Mouse (Mus musculus) forelimb bud, embryonic 11.5 days (tissue): ENCODE measurements around the gene Ksr2.
A peak's percentile ranks its signal among the peaks of the same experiment; 100 is the strongest.
"Not testable (repeated sequence)": the region's sequence is repeated elsewhere in the genome, so short reads cannot be mapped to it uniquely, and the experiment has no call there.

Source experiments
- DNase-seq: peaks from one replicate; pipeline ENCODE4 v3.0.0-alpha.2; 2012; ENCODE audit warnings: low read depth, low spot score

The Ksr2 gene

DNA sequence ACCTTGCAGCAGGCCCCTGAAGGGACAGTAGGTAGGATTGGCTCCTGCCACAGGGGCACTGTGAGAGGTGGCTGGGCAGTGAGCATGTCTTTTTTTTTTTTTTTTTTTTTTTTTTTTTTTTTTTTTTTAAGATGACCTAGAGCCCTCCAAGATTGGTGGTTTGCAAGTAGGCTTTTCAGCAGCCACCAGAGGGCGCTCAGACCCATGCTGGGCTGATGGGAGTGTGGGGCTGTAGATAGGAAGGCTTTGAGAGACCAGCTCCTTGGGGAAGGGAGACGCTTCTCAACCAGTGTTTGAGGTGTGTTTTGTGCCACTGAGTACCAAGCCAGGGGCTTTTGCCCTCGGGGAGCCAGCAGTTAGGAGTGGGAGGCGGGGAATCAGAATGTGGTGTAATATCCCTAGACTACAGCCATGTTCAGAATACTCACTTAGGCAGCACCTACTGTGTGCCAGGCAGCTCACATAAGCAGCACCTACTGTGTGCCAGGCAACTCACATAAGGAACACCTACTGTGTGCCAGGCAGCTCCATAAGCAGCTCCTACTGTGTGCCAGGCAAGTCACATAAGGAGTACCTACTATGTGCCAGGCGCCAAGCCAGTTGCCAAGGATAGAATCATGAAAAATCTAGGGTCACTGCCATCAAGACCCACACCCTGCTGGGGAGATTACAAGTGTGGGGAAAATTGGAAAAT lies 200.7 kb downstream of the Ksr2 start:
- DNase-seq, result peak; percentile 80

DNA sequence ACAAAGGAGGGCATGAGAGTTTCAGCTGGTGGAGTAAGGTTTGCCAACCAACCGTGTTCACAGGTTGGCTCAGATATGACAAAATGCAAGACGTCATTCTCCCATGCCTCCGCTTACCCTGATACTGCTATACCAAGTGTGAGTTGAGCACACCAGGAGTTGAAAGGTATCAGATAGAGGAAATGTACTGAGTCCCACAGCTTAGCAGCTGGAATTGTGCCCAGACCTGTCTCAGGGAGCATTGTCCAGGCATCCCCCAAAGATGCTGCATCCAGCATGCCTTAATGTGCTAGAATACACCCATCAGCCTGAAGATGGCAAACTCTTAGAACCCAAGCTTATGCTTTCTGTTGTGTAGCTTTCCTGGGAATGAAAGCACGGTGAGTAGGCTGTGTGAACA lies 206.5 kb downstream of the Ksr2 start:
- no peak for DNase-seq

- DNase-seq, result no peak
Measured at GRCm38 (mm10) chr5:117622221-117622620, 208.4 kb downstream of the Ksr2 start.

- not testable (repeated sequence) for DNase-seq
Measured at GRCm38 (mm10) chr5:117623206-117623605, 209.4 kb downstream of the Ksr2 start.

GRCm38 (mm10) chr5:117626907-117627306 lies 213.1 kb downstream of the Ksr2 start:
- peak; percentile 49 for DNase-seq

- DNase-seq, result peak; percentile 12
Measured at GRCm38 (mm10) chr5:117628351-117628750, 214.6 kb downstream of the Ksr2 start.

DNA sequence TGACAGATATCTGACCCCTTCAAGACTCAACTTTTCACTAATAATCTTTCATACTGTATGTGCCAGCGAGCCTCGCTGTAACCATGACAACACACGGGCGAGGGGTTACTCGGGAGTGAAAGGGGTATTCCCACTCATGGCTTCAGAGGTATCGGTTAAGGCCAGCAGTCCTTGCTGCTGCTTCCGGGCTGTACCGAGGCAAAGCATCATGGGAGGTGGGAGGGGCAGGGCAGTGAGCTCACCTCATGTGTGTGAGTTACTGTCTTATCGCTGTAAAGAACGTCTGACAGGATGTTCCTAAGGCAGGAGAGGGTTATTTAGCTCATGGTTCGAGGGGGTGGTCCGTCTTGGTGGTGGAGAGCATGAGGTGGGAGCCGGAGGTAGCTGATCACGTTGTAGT lies 215.8 kb downstream of the Ksr2 start:
- DNase-seq, result no peak

DNA sequence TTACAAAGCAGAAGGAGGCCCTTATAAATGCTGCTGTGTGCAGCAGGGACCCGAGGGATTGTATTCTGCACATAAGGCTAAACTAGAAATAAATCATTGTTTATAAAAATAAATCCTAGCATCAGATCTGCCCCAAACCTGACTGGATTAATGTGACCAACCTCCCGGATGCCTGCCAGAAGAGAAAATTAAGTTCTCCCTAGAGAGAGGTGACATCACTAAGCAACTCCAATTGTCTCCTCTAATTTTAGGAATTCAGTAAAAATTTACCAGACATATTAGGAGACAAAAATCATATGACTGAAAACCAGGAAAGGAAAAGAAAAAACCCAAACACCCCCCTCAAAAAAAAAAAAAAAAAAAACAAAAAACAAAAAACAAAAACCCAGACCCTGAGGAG lies 221.4 kb downstream of the Ksr2 start:
- DNase-seq, result no peak

DNA sequence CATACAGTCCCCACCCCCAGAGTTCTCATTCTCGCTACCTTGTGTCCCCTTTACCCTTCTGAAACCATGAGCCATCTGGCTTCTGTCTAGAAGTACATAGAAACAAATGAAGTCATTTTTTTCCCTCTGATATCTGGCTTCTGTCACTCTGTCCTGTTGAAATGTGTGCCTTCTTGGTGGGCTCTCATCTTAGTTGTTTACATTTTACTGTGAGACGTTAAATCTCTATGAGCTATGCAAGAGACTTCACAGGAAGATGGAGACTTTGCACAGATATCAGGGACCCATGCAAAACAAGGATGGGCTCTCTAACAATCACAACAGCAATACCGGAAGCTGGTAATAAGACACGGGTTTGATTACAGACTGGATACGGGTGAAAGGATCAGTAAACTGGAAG lies 222.0 kb downstream of the Ksr2 start:
- DNase-seq, result no peak

DNA sequence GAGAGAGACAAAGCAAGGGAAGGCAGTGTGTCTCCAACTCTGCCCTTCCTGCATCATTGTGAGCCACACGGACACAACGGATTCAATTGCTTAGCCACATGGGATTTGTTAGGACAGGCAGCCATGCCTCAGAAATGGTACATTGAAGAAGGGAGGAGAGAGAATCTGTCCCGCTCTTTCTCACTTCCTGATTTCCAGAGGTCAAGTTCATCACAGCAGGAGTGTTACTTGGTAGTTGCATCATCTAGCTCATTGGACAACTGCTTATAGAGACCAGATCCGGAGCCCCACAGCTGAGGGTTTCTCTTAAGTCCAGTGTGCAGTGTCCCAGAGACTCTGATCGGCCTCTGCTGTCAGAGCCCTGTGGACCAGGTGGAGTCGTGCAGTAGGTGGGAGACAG lies 227.8 kb downstream of the Ksr2 start:
- DNase-seq, result no peak

GRCm38 (mm10) chr5:117651238-117651886 lies 237.6 kb downstream of the Ksr2 start:
- DNase-seq, result no peak

DNA sequence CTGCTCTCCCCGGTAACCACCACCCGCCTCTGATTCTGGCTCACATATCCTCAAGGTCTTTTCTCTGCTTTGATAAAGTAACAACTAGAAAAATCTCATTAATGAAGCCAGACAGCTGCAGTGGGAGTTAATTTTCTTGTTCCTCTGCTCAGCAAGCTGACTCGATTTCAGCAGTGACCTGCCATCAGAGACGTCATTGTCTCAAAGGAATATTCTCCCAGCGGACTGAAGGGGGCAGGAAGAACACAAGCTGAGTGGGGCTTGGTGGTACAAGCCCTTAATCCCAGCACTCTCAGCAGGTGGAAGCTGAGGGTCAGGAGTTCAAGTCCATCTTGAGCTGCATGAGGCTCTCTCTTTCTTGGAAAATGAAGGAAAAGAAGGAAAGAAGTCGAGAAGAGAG lies 244.8 kb downstream of the Ksr2 start:
- DNase-seq, result no peak

GRCm38 (mm10) chr5:117659596-117659995 lies 245.8 kb downstream of the Ksr2 start:
- no peak for DNase-seq

DNA sequence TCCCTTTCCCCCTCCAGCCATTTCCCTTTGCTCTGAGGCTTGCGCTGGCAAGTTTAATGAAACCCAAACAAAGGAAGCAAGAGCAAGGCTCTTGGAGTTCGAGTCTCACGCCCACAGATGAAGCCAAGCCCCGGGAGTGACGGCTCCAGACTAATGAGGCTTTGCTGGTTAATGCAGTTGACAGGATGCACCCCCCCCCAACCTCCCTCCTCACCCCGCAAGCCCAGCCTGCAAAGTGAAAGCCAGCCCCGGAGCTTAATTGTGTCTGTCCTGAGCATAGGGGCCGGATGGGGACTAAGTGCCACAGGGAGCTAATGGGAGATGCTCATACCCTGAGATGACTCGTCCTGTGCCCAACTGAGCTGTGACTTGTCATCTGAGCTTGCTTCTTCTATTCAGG lies 251.4 kb downstream of the Ksr2 start:
- no peak for DNase-seq

DNA sequence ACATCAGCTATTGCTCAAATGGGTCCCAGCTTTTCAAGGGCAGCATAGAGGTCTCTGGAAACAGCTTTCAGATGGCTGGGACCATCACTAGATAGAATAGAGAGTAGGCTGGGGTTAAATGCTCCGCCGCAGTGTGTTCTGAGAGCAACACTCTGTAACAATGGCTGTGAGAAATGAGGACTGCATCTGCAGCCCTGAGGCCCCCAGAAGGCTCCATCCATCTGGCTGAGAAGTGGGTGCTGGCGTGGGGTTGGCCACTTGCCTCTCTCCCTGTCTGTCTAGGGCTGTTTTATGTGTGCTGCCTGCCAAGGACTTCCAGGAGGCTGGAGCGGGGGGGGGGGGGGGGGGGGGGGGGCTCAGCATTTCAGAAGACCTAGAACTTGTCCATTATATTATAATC lies 253.5 kb downstream of the Ksr2 start:
- no peak for DNase-seq

GRCm38 (mm10) chr5:117669265-117669664 lies 255.5 kb downstream of the Ksr2 start:
- DNase-seq, result no peak

DNA sequence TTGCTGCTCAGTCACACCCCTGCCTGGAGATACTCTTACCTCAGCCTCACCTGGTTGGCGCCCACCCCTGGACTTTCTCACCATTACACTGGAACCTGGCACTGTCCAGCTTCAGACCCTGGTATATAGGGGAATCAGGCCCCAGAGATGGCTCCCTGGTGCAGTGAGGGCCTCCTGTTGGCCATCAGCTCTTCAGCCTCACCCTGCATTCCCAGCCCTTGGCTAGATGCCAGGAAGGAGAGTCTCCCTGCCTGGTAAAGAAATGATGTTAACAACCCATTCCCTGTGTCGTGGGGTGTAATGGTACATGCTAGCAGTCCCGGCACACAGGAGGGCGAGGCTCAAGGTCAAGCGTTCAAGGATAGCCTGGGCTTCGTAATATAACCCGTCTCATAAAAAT lies 256.0 kb downstream of the Ksr2 start:
- no peak for DNase-seq

DNA sequence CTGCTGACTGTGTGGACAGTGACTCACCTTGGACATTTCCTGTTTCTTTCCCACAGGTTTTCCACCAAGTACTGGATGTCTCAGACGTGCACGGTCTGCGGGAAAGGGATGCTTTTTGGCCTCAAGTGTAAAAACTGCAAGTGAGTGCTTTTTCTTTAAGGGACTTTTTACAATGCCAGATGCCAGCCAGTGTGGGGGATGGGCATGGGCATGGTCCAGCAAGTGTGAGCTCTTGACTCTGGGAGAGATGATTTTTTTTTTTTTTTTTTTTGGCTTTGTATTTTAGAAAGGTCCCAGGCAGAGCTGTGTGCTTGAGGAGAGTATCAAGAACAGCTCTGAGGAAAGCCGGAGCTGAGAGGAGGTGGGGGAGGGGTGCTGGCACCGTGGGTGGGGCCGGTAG lies 257.6 kb downstream of the Ksr2 start:
- no peak for DNase-seq

DNA sequence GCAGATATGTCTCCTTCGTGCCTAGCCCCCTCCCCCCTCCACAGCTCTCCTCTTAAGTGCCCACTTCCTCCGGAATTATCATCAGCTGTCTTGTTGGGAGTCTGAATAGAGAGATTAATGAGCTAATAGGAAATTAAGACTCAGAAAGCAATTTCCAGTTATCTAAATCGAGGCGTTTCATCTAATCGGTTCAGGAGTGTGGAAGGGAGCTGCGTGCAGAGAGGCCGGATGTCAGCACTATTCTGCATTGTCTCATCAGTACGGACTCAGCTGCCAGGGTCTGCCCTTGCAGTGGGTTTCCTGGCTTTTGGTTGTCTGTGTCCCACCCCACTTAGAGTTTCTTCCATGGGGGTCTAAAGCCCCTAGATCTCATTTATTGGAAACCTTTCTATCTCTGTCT lies 262.0 kb downstream of the Ksr2 start:
- DNase-seq, result no peak

DNA sequence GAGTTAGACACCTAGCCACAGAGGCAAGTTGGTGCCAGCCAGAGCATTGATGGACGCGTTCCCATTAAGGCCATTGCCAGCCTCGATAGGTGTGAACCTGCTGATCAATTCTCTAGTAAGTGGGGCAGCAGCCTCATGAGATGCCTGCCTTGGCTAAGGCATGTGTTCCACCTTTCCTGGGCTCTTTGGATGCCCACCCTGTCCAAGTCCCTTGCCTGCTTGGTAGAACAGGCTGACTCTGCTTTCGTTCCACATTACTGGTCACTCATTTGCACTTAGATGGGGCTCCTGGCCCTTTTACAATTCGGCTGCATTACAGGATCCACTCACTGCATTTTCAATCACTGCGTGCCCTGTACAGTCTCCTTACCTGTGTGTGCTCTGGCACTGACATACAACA lies 263.4 kb downstream of the Ksr2 start:
- DNase-seq, result no peak

DNA sequence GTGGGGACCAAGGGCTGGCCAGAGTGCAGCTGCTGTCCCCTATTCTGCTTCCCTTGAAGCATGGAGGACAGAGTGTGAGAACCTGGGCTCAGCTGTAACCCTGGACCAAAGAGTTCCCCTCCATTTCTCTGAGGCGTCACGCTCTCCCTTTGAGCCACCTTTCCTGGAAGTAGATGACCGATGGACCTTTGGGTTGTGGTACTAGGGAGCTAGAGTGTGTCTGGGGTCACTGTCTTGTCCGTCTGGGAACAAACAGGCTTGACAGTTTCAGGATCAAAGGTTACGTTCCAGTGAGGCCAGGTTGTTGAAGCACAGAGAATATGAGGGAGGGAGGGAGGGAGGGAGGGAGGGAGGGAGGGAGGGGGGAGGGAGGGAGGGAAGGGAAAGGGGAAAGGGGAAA lies 264.6 kb downstream of the Ksr2 start:
- DNase-seq, result no peak

GRCm38 (mm10) chr5:117682226-117682625 lies 268.4 kb downstream of the Ksr2 start:
- no peak for DNase-seq

DNA sequence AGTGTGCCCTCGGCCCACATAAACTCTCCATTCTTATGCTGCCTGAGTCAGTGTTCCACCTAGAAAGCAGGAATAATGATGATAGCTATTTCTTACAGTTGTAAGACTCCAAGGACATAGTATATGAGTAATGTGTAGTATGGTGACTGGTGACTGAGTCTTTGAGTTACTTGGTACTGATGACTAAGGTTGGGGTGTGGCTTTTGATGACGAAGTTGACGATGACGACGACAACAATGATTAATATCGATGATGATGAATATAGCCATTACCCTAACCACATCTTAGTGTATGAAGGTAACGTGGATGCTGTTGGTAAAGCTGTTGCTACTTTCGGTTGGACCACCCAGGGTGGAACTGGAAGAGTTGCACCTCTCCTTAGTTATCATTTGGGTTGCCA lies 270.7 kb downstream of the Ksr2 start:
- DNase-seq, result no peak
